Mouse (Mus musculus) embryonic facial prominence, embryonic 14.5 days (tissue): ENCODE results near the gene Igf1r. TPM values are rescaled to one million over a fixed set of nuclear protein-coding genes. Genes with fewer than 3 reads are reported as not detected.
"Not testable (repeated sequence)": the region's sequence is repeated elsewhere in the genome, so short reads cannot be mapped to it uniquely, and the experiment has no call there.

Source experiments
- ATAC-seq: fragments of 200-750 bp; cut with Nextera tagmentation; 2 replicates; pipeline ENCODE4 v1.8.0; 2017; ENCODE audit warnings: low read depth, moderate number of reproducible peaks, moderate TSS enrichment
- DNase-seq: peaks from one replicate; pipeline ENCODE4 v3.0.0-alpha.2; 2015; ENCODE audit warnings: low spot score
- H3K27ac ChIP-seq: fragments of 300-500 bp; sonication (generic); replicated peaks from 2 replicates; pipeline ENCODE4 v1.5.1; 2014; ENCODE audit warnings: low read depth, mild to moderate bottlenecking, low read length, moderate library complexity
- H3K27me3 ChIP-seq: fragments of 300-500 bp; sonication (generic); replicated peaks from 2 replicates; pipeline ENCODE4 v1.6.1; 2014; ENCODE audit warnings: low read length; ENCODE audit not compliant: control insufficient read depth, insufficient read depth
- H3K36me3 ChIP-seq: fragments of 300-500 bp; sonication (generic); 2 replicates; pipeline ENCODE4 v1.6.1; 2014; ENCODE audit warnings: low read length, mixed read lengths; ENCODE audit not compliant: control insufficient read depth, insufficient read depth
- H3K4me1 ChIP-seq: fragments of 300-500 bp; sonication (generic); 2 replicates; pipeline ENCODE4 v1.6.1; 2014; ENCODE audit warnings: antibody characterized with exemption, low read length; ENCODE audit not compliant: control insufficient read depth, insufficient read depth
- H3K4me2 ChIP-seq: fragments of 300-500 bp; sonication (generic); 2 replicates; pipeline ENCODE4 v1.6.1; 2014; ENCODE audit warnings: low read depth, mild to moderate bottlenecking, low read length, moderate library complexity, mixed read lengths
- H3K4me3 ChIP-seq: fragments of 300-500 bp; sonication (generic); 2 replicates; pipeline ENCODE4 v1.5.1; 2014; ENCODE audit warnings: low read depth, mild to moderate bottlenecking, low read length
- H3K9ac ChIP-seq: fragments of 300-500 bp; sonication (generic); 2 replicates; pipeline ENCODE4 v1.6.1; 2014; ENCODE audit warnings: low read depth, mild to moderate bottlenecking, low read length, moderate library complexity, mixed read lengths
- H3K9me3 ChIP-seq: fragments of 300-500 bp; sonication (generic); 2 replicates; pipeline ENCODE4 v1.6.1; 2016; ENCODE audit warnings: low read length; ENCODE audit not compliant: control insufficient read depth
- WGBS: fragments of 180-500 bp; shearing (Covaris S2); extraction: QIAGEN DNeasy Blood & Tissue Kit; methylation state at CpG from one replicate; pipeline ENCODE4 v1.1.7; 2014; 5-methylcytosine and 5-hydroxymethylcytosine counted together
- polyA plus RNA-seq: library from polyadenylated mRNA; unstranded; fragments of >200 nt; fragmentation: Nextera tagmentation; extraction: Ambion mirVana; gene quantifications from 2 replicates; pipeline ENCODE4 v1.2.1, GENCODE M21; 2014

Gene Igf1r
- polyA plus RNA-seq, 1 experiment from 2014 or later: 16.8 TPM

- 74% methylated on average over 22 of the region's 22 CpGs for WGBS
- Histone ChIP-seq H3K4me2 (no peak overlapping the region), H3K4me1 (peaks cover 22% of the 10 kb centered on the region), H3K27me3 (no peaks in the 10 kb centered on the region), H3K27ac (no peak overlapping the region), H3K36me3 (no peaks in the 10 kb centered on the region), H3K9ac (no peak overlapping the region), H3K9me3 (no peaks in the 10 kb centered on the region), H3K4me3 (no peak overlapping the region)
- no peak for ATAC-seq
- DNase-seq: no peak
Observed at GRCm38 (mm10) chr7:68282304-68283132, 329.9 kb downstream of the Igf1r start.

- not testable (repeated sequence) for H3K4me3 ChIP-seq, DNase-seq, H3K9me3 ChIP-seq, ATAC-seq, H3K36me3 ChIP-seq, H3K9ac ChIP-seq, H3K27me3 ChIP-seq, H3K27ac ChIP-seq, H3K4me2 ChIP-seq
- peaks cover 20% of the 10 kb centered on the region for H3K4me1 ChIP-seq
- 82% methylated on average over 4 of the region's 4 CpGs for WGBS
Observed at GRCm38 (mm10) chr7:68283133-68283520, 330.5 kb downstream of the Igf1r start.

Other genes with a start within 250 kb of the Igf1r start
- gene Synm, start 193.1 kb upstream of the Igf1r start, polyA plus RNA-seq: 2.2 and 2.4 TPM in 2 replicates